Mouse (Mus musculus) lung, adult 2 months (tissue): ENCODE measurements around the gene Klhl25.

Source experiments
- CTCF ChIP-seq: fragments of 200-500 bp; IDR thresholded peaks from 2 replicates; pipeline ENCODE4 v1.5.1; 2011; ENCODE audit warnings: mild to moderate bottlenecking, low read length, control low read depth; ENCODE audit not compliant: insufficient read depth
- POLR2A ChIP-seq: fragments of 200-500 bp; IDR thresholded peaks from 2 replicates; pipeline ENCODE4 v1.6.1; 2011; ENCODE audit warnings: low read depth, mild to moderate bottlenecking, control low read depth, low read length, borderline replicate concordance; ENCODE audit errors: extremely low read depth

- TF ChIP-seq CTCF = no peak
- TF ChIP-seq POLR2A = no peak
Measured at GRCm38 (mm10) chr7:75820687-75821086, 27.4 kb upstream of the Klhl25 start.
